Mouse (Mus musculus) bone marrow macrophage, adult 2 months (primary cell): ENCODE results near the gene Cytip.

Experiments
- CTCF ChIP-seq: IDR thresholded peaks from 2 replicates; pipeline ENCODE4 v1.5.1; 2012; ENCODE audit warnings: low read depth, mild to moderate bottlenecking, low read length, moderate library complexity
- POLR2A ChIP-seq: IDR thresholded peaks from 2 replicates; pipeline ENCODE4 v1.6.1; 2012; ENCODE audit warnings: mild to moderate bottlenecking, low read depth, low read length, borderline replicate concordance

DNA sequence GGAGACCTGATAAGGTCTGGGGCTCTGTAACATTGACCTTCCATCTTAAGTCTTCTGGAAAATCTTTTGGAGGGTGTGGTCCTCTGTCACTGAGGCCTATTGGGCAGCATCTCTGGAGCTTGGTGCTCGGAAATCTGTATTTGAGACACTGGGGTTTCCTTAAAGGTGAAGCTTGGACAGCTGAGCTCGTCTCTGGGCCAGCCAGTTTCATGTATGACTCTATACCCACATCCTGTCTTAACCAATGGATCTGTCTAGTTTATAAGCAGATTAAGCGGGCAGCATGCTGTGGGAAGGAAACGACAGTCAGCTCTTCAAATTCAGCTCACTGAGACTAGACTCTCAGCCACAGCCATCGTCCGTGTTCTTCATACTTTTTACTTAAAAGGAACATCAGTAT, 88.3 kb downstream of the Cytip start:
- TF ChIP-seq POLR2A, result no peak
- no peak for TF ChIP-seq CTCF
